Mouse (Mus musculus) activated CD4-positive, CD25-positive, alpha-beta regulatory T cell, adult 4 months (primary cell): Measurements from ENCODE around the gene Rrp7a. TPM values are rescaled to one million over a fixed set of nuclear protein-coding genes. Genes with fewer than 3 reads are reported as not detected.
"Not testable (repeated sequence)": the region's sequence is repeated elsewhere in the genome, so short reads cannot be mapped to it uniquely, and the experiment has no call there.

Source experiments
- ATAC-seq: one replicate; pipeline ENCODE4 v1.8.0; 2017
- polyA plus RNA-seq, 2 experiments: library from polyadenylated mRNA; unstranded; fragments of 100-300 nt; shearing (Covaris generic); gene quantifications; one replicate each; pipeline ENCODE4 v1.2.1; 2017

Gene Rrp7a
- polyA plus RNA-seq, 2 experiments from 2014 or later: 67.8 to 87.0 TPM

DNA sequence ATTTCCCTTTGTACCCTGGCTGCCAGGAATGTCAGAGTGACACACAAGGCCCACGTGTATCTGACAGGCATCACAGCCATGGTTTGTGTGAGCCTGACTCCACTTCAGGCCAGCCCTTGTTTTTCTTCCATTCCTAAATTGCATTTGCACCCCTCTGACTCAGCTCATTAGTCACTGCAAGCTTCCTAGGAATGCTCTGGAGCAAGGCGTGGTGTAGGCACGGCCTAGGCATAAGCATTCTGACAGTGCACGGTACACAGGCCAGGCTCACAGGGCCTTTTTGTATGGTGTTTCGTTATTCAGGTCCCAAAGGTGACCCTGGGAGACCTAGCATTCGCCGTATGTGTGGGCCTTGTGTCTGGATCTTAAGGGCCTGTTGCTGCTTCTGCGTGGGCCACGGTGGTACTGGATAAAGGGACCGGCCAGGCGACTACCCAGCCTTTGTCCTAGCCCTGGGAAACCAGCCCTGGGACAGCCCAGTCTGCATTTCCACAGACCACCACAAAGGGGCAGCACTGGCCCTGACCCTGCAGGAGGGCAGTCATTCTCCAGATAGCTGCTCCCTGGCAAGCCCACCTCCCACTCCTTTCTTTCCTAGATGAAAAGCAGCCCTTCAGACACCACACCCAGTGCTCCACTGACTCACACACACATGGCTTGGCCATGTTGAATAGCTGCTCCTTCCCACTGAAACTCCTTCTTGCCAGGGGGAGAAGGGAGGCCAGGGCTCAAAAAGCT lies 34.5 kb upstream of the Rrp7a start:
- no peak for ATAC-seq

DNA sequence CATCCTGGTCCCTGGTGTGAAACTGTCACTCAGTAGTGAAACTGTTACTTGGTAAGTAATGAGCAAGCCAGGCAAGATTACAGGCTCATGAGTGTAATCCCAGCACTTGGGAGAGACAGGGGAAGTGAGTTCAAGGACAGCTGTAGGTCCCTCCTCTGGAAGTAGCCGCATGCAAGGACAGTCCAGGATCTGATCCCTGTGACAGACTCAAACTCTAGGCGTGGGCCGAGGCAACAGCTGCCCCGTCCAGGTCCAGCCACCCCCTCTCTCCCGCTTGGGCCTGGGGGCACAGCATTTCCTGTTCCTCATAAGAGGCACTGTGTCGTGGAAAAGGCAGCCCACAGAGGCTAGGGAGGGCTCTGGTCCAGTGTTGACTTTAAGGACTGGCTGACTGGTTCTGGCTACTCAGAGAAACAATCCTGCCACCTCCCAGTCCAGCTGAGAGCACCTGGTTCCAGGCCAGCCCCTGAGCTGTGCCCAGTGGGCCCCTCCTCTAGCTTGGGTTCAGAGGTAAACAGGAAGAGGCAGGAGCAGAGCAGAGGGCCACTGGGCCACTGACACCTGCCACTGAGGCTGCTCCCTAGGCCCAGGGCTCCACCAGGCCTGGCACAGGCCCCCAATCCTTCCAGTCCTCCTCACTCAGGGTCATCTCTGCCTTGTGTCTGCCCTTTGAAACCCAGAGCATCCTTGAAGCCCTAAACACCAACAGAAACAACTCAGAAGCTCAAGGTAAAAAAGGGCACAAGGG lies 33.2 kb upstream of the Rrp7a start:
- no peak for ATAC-seq

DNA sequence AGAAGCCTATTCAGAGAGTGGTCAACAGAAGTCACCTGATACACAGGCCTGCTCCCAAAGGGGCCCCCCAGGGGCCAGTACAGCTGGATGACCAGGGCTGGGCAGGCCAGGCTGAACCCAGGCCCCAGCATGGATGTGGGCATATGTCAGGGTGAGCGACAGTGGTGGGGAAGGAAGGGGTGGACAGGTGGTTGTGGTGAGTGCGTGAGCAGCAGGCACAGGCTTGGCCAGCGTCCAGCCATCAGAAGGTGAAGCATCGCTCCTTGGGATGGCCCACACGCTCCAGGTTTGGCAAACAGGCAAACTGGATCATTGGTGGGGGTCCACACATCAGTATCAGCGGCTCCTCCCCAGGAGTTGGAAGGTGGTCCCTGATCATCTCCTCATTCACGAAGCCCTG lies 31.7 kb upstream of the Rrp7a start:
- no peak for ATAC-seq

DNA sequence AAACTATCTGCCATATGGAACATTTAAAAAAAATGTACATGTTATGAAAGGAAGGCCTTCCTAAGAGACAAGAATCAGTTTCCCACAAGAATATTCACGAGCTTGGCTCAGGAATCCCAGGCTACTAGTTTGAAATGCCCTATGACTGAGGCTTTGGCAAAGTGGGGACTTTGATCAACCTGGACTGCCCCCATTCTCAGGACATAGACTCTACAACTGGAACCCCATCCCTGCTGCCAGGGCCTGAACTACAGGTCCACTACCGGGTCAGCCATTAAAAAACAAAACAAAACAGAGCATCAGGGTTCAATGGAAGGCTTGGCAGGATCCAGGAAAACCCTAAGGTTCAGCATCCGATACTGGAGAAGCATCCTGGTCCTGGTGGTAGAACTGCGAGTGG lies 28.1 kb upstream of the Rrp7a start:
- no peak for ATAC-seq

DNA sequence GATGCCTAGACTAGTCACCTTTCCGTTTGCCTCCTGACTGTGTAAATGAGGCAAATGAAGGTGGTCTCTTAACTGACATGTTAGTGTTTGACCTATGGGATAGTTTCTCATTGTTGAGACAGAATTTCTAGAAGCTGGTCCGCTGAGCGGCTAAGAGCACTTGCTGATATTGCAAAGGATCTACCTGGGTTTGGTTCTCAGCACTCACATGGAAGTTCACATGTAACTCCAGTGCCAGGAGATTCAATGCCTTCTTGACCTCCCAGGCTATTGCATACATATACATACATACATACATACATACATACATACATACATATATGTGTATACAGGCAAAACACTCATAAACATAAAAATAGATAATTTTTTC lies 27.5 kb upstream of the Rrp7a start:
- ATAC-seq: no peak

DNA sequence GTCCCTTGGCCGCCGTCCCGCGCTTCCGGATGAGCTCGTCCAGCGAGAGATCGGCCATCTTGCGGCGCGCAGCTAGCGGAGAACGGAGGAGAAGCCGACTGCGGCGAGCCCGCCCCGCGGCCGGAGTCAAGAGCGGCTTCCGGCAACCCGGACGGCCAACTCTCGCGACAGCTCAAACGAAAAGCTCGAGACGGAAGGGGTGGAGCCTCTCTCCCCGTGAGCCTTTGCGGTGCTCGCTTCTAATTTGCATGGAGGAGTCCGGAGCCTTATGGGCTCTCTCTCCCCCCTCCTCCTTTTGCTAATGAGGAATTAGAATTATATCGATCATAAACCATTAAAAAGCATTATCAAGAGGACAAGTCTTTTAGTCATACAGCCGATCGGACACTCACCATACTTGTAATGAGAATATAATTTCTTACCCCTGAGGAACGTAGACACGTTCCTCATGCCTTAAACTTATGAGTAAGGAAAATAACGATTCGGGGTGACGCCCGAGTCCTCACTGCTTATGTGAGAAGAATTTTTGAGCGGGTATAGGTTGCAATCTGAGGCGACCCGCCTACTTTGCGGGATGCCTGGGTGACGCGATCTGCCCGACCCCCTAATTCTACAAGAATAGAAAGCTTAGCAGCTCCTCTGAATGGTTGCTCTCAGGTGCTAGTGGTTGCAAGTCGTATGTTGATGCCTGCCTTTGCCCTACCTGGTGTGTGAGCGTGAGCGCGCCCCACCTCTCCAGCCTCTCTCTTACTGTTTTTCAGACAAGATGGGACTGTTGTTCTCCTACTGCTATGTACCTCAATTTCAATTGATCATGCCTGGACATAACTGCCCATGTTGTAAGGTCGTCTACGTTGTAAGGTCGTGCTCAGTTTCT lies 26.8 kb upstream of the Rrp7a start, which contains the start of gene Poldip3:
Poldip3 (minus strand) TSS at position 189 of the 877 bp plus-strand sequence.
- ATAC-seq: peak; percentile 82

DNA sequence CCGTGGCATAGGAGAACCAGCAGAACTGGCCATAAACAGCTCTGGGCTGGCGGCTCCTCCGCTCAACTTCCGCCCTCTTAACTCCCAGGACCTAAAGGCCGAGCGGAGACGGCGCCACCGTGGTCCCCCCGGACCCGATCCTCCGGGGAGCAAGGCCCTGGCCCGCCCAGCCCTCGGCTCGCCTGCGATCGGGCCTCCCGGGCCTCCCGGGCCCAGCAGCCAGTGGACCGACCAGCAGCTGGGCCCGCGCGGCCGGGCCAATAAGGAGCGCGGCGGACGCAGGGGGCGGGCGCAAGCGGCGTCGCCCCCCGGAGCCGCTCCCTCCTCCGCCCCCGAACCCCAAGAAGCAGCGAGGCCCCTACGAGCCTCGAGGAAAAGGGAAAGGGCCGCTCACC lies 26.2 kb upstream of the Rrp7a start:
- ATAC-seq: peak; percentile 17

DNA sequence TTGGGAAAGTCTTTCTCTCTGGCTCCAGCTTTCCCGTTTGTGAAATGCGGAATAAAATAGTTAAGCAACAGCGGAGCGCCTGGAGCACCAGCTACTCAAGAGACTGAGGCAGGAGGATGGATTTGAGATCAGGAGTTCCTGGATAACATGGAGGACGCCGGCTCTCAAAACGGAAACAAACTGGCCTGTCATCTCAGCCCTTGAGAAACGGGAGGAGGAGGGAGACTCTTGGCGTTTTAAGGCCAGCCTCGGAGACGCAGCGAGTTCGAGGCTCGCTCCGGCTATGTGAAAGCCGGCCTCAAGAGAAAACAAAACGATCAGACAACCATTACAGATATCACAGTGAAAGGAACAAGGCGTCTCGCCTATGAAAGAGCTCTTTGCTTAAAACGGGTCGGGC lies 25.8 kb upstream of the Rrp7a start:
- ATAC-seq: no peak

DNA sequence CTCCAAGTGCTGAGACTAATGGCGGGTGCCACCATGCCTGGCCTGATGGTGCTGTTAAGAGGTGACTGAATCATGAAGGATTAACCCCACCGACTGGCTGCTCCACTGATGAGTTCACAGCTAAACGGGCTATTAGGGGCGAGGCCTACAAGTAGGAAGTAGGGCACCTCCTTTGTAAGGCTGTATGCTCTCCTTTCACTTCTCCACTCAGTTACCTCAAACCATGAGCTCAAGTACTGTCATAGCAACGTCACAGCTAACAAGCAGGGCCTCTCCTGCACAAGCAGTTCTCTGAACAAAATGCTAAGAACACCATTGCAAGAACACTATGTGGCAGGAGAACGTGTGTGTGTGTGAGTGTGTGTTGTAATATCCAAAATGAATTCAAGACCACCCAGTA lies 22.9 kb upstream of the Rrp7a start:
- no peak for ATAC-seq

DNA sequence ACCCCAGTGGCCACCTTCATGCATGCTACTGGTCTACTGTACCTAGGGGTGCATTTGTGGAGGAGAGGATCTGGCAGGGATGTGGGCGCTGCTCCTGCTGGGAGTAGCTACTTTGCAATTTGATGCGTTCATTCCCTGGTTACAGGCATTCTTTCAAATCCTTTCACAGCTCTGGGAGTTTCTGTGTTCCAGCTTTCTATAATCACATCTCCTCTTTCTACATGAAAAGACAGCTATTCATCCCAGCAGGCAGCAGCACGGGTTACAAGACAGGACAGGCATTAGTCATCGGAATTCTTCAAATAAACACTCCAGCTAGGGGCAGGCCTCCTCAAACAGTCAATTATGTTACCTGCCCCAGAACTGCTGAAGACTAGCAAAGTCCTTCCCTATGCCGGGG lies 20.3 kb upstream of the Rrp7a start:
- no peak for ATAC-seq

DNA sequence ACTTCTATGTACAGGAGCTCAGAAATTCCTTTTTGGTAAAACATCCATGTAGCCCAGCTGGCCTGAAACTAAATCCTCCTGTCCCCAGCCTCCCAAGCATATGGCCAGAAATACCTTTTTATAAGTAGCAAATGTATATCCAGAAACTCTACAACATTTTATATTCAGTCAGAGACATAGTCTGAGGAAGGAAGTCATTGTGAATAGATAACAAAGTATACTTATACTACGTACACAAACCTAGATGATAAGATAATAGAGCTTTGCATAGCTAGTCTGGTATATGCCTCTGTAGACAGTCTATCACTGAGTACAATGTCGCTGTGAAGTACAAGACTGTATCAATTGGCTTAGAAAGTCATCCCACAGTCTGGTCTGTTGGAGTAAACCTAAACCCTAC lies 13.1 kb upstream of the Rrp7a start:
- no peak for ATAC-seq

DNA sequence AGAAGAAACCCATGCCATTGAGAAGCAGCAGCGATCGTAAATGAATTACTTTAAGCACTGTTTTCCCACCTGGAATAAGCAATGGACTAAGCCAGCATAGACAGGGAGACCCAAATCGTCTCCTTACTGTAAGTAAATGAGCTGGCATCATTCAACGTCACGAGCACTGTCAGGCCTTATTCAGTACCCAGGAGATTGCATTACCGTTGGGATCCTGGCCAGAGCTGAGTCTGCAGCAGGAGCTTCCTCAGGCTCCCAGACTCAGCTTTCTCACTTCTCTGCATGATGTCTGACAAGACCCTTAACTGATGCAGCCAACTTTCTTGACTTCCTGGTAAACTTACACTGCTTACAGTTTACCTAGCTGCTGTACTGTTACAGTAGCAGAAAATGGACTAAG lies 12.1 kb upstream of the Rrp7a start:
- ATAC-seq: no peak

DNA sequence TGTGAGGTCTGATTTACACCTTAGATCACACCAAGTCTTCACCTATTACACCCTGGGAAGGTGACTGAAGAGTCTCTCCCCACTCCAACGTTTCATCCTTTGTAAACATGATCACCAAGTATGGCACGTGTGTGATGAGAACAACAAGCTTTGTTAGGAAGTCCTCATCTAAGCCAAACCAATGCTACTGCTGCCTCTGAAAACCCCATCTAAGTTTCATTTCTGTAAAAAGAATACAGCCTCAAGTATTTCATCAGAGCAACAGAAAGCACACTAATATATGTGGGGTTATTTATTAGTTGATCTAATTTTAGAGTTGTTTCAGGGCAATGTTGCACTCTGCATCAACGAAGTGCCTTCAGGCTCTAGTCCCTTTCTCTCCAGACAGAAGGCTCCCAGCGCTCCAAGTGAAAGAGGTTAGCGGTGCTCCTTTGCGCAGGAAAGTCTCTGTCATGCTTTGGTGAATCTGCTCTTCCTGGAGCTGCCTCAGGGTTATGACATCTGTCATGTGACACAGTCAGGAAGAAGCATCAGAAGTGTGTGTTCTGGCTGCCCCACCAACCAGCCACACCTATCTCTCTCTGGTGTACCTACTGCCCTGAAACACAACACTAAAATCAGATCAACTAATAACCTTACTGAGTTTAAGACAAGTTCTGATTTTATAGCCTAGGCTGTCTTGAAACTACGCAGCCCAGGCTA lies 7.1 kb upstream of the Rrp7a start:
- ATAC-seq: no peak

DNA sequence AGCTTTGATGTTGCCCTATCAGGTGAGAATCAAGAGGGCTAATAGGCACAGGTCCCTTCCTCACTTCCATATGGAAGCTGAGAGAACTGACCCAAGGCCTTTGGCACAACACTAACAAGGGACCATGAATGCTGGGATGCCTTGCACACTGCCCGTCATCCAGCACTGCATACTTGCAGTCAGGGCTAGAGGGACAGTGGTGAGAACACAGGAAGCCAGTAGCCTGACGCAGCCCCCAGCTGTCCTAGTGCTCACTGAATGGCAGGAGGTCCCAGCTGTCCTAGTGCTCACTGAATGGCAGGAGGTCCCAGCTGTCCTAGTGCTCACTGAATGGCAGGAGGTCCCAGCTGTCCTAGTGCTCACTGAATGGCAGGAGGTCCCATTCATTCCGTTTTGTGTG lies 4.4 kb upstream of the Rrp7a start:
- ATAC-seq: not testable (repeated sequence)

DNA sequence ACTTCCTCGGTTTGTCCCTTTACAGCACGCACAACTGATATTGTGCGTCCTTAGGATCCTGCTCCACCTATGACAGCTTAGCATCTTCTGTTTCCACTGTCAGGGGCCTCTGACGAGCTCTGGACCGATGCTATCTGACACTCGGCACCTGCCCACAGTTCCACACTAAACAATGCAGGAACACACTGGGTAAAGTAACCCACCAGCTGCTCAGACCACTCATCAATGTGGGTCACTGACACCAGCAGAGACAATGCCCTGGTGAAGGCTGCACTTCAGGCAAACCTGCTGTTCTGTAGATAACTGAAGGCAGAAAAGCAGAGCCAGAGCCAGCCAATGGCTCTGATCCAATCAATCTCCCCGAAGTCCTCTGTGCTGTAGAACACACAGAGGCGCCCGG lies 4.0 kb upstream of the Rrp7a start:
- no peak for ATAC-seq

DNA sequence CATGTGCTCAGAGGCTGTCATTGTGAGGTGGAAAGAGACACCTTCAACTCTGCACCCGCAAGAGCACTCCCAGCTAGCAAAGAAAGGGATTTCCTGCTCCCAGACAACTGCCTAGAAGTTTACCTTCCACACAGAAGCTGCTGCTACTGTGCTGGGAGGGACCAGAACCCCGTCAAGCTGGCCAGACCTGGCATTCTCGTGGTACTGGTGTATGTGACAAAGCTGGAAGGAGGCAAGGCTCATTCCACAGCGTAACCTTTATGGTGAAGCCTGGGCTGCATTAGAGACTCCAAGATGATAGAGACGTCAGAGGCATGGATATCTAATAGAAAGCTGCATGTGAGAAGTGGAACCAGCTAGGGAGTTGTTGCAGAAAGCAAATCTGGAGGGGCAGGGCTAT lies 2.0 kb upstream of the Rrp7a start:
- ATAC-seq: no peak

DNA sequence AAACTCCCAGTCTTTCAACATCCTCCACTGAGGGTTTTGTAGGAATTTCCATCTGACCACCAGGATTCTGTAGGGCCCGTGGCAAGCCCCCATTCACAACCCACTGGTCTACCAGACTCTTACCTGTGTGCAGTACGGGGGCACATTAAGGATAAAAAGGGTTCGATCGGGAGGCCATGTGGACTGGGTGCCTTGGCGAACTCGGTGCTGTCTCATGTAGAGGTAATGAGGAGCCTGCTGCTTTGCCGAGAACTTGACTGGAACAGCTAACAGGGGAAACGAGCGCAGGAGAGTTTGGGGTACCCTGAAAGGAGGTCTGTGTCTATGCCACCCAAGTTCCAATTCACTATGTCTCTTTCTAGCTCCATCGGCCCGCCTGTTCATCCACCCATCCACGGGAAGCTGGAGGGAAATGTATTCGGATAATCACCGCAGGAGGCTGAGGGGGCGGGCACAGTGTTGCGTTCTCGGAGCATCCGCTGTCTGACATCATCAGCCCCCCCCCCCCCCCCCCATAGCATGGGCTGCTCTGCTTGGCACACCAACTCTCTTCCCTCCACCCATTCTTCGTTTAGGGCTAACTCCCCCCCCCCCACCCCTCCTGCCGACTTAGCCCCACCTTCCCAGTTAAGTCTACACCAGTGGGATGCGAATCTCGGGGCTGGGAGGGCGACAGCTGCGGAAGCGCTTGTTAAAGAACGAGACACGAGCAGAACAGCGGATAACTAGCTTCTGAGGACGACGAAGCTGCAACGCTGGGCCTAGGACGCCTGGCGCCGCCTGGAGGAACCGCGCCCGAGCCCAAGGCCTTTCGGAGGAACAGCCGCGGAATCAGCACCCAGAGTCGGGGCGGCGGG lies 664 bp downstream of the Rrp7a start:
- ATAC-seq: peak; percentile 80

DNA sequence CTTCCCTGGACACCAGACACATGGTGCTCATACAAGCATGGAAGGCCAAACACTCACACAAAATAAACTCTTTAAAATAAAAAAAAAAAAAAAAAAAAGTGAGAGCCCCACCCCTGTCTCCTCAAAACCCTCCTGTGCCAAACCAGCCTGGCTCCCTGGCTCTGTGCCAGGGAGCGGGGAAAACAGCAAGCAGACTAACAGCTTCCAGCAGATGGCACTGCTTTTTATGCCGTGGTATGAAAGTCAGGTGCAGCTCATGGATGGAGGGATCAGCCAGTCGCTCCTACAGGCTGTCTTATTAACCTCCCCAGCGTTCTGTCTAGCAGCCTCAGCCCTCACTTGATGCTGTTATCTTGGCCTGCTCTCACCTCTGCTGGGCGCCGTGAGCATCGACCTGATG lies 4.2 kb downstream of the Rrp7a start:
- ATAC-seq: no peak

DNA sequence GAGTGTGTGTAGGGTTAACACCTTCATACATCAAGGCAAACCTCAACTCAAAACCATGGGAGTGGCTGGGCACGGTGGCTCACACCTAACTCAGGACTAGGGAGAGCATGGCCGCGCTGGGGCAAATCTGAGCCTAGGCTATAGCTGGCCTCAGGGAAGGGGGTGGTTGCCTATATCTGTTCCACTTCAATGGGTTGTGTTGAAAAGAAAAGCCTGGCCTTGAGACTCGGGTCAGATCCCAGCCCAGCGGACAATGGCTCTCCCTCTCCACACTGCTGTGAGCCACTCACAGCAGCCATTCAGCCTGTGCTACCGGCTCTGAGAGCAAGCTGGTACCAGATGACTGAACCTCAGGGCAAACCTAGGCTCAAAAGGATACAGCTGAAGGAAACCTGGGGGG lies 7.5 kb downstream of the Rrp7a start:
- ATAC-seq: no peak

DNA sequence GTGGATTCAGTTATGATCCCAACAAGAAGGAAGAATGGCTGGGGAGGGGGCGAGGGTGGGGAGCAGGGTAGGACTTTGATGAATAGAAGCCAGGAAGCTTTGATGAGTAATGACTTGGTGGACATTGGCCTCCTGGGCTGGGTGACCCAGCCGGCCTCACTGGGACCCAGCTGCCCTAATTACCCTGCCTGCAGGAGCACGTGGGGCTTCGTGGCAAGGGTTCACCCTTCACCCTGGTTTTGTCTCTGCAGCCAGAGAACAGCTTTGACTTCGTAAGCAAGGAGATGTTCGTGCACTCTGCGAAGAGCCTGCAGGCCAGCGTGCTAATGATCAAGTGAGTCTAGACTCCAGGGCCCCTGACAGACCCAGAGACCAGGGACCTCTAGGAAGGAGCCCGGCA lies 8.5 kb downstream of the Rrp7a start:
- ATAC-seq: no peak

DNA sequence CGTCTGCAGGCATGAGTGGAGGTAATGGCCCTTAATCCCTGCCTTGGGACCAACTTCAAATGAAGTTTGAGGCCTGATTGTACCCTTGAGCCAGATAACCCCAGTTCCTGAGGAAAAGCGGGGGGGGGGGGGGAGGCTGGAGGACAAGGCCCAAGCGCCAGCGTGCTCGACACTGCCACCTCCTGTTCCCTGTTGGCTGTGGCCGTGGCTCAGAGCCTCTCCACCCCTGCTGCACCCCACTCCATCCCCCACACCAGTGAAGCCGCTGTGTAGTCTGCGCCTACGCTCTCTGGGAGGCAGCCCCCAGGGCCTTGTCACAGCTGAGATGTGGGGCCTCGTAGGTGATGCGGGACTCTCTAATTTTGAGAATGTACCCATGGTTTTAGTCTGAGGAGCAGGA lies 9.7 kb downstream of the Rrp7a start:
- ATAC-seq: peak; percentile 46

DNA sequence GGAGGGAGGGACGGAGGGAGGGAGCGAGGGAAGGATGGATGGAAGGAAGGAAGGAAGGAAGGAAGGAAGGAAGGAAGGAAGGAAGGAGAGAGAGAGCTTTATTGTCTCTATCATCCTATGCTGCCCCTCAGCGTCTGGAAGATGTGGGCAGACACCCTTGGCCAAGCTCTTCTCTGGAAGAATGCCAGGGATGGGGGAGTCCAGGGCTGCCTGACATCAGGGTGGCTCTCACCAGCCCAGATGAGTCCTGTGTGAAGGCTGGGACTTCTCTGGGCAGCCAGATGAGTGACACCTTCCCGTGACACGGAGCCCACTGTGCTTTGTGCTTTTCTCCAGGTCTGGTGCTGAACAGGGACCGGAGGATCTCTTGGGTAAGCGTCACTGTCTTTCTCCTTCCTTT lies 10.7 kb downstream of the Rrp7a start:
- no peak for ATAC-seq
